Mouse (Mus musculus) MEL (cell line): ENCODE measurements at regions not wholly inside any gene's neighbourhood (a gene's known extent, or its start where the extent isn't known, plus 50 kb on each side); places are given as distances from the start of the nearest gene placed in this dataset.

Experiments used
- CTCF ChIP-seq, 3 experiments: IDR thresholded peaks in 2 of 3; conservative IDR thresholded peaks in 1 of 3; 2 replicates each; pipeline ENCODE4 v1.5.1; 2011 to 2012; ENCODE audit warnings: low read length in 3 of 3, low read depth in 2 of 3, mild to moderate bottlenecking in 2 of 3, improper control_type of control experiment in 1 of 3, inconsistent platforms in 1 of 3, mixed read lengths in 1 of 3, moderate library complexity in 1 of 3; ENCODE audit not compliant: control insufficient read depth in 1 of 3, insufficient read depth in 1 of 3, poor library complexity in 1 of 3, severe bottlenecking in 1 of 3
- EP300 ChIP-seq, 2 experiments: IDR thresholded peaks; 2 replicates each; pipeline ENCODE4 v1.6.1; 2011; ENCODE audit warnings: improper control_type of control experiment in 2 of 2, low read length in 2 of 2, low read depth in 1 of 2, mild to moderate bottlenecking in 1 of 2
- MAX ChIP-seq: IDR thresholded peaks from 2 replicates; pipeline ENCODE4 v1.6.1; 2011; ENCODE audit warnings: low read length, improper control_type of control experiment
- MAZ ChIP-seq: IDR thresholded peaks from 2 replicates; pipeline ENCODE4 v1.6.1; 2012; ENCODE audit warnings: low read depth, mild to moderate bottlenecking, inconsistent platforms, low read length, improper control_type of control experiment
- POLR2A ChIP-seq, 2 experiments: IDR thresholded peaks; 2 replicates each; pipeline ENCODE4 v1.6.1; 2011 to 2012; ENCODE audit warnings: low read length in 2 of 2, mild to moderate bottlenecking in 2 of 2, control low read depth in 1 of 2, improper control_type of control experiment in 1 of 2, low read depth in 1 of 2, moderate library complexity in 1 of 2; ENCODE audit not compliant: control insufficient read depth in 1 of 2, insufficient read depth in 1 of 2, poor library complexity in 1 of 2
- SIN3A ChIP-seq: IDR thresholded peaks from 2 replicates; pipeline ENCODE4 v1.6.1; 2012; ENCODE audit warnings: low read length, improper control_type of control experiment, inconsistent platforms
- USF1 ChIP-seq: IDR thresholded peaks from 2 replicates; pipeline ENCODE4 v1.6.1; 2014; ENCODE audit warnings: low read depth, mild to moderate bottlenecking, inconsistent platforms, low read length, improper control_type of control experiment, moderate library complexity
- ZKSCAN1 ChIP-seq: IDR thresholded peaks from 2 replicates; pipeline ENCODE4 v1.6.1; 2012; ENCODE audit warnings: low read depth, mild to moderate bottlenecking, inconsistent platforms, low read length, improper control_type of control experiment, moderate library complexity

- TF ChIP-seq EP300 (IDR thresholded peaks at IDR 0.05; ENCODE audit: low read depth in 1 of 2, low read length in 2 of 2) (no peak), MAZ (no peak), CTCF (IDR thresholded peaks at IDR 0.05 in 2 of 3, conservative IDR thresholded peaks at IDR 0.05 in 1 of 3; ENCODE audit: control insufficient read depth in 1 of 3, insufficient read depth in 1 of 3, low read depth in 2 of 3, low read length in 3 of 3, poor library complexity in 1 of 3, severe bottlenecking in 1 of 3) (no peak), USF1 (no peak), POLR2A (IDR thresholded peaks at IDR 0.05; ENCODE audit: control insufficient read depth in 1 of 2, insufficient read depth in 1 of 2, low read depth in 1 of 2, low read length in 2 of 2, poor library complexity in 1 of 2) (no peak), MAX (no peak), ZKSCAN1 (no peak), SIN3A (no peak)
Measured at GRCm38 (mm10) chr11:113100800-113101199, 318.8 kb downstream of the Sox9 start.
